Mouse (Mus musculus) megakaryocyte progenitor cell, adult 5-6 weeks (primary cell): ENCODE measurements around the gene Cdh24. TPM values are rescaled to one million over a fixed set of nuclear protein-coding genes. Genes with fewer than 3 reads are reported as not detected.
"Not testable (repeated sequence)": the region's sequence is repeated elsewhere in the genome, so short reads cannot be mapped to it uniquely, and the experiment has no call there.

Experiments
- ATAC-seq: replicated peaks from 2 replicates; pipeline ENCODE4 v1.8.0; 2016; ENCODE audit warnings: mild to moderate bottlenecking, moderate TSS enrichment, inconsistent platforms; ENCODE audit not compliant: poor library complexity
- total RNA-seq, 2 experiments: library from RNA; stranded (forward) in 1 of 2; stranded (reverse) in 1 of 2; fragments of 157-497, 149-512 nt in 1 of 2; fragments of 200-1000 nt in 1 of 2; gene quantifications; 2 replicates each; pipeline versions ENCODE4 v1.2.3 to v1.2.4; 2015 to 2017

Cdh24 gene
- total RNA-seq, 2 experiments from 2014 or later: 0.62 to 0.92 TPM

GRCm38 (mm10) chr14:54644294-54644693 is 3.1 kb upstream of the Cdh24 start:
- ATAC-seq: no peak

DNA sequence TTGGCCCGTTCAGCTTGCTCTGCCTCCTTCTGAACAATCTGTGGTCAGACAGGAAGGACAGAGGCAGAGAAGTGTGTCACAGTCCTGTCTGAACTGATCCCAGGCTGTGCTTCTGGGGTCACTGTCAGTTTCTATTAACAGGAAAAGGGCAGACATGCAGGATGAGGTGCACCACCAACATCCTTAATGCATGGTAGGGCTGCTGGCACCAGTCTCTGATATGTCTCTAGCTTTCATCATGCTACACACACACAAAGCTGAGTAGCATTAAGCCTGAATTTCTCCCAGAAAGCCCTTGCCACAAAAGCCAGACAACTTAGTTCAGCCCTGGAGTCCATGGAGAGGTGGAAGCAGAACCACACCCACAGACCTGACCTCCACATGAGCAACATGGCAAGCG is 1.8 kb upstream of the Cdh24 start:
- ATAC-seq: no peak

DNA sequence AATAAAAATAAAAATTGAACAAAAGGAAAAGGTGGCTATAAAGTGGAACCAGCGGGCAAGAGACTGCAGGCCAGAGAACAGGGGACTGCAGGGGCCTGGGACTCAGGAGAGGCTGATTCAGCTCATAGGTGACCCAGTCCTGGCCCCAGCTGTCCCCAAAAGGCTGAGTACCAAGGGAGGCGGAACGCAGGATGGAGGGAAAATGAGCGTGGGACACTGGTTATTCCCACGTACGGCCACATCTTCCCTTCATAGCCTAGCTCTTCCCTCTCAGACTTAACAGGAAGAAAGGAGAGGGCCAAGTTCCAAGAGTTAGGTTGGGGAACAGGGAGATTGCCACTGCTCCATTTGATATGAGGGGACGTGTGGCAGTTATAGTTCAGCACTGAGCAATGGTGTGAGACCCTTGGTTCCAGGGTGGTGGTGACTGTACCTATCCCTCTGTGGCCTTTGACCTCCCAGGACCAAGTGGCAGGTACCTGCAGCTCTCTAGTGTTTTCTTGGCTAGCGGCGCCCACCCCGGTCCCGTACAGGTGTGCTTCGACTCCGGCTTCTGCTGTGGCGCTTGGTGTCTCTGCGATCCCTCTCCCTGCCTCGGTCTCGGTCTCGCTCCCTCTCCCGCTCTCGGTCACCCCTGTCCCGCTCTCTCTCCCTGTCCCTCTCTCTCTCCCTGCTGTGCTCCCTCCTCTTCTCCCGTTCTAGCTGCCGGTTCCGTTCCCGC is 1.2 kb upstream of the Cdh24 start:
- ATAC-seq: no peak

- ATAC-seq: no peak
Observed at GRCm38 (mm10) chr14:54640946-54641304, 239 bp downstream of the Cdh24 start, which contains the start of gene Gm17606. Gene Gm17606, plus strand, starts transcription at chr14:54640952.

DNA sequence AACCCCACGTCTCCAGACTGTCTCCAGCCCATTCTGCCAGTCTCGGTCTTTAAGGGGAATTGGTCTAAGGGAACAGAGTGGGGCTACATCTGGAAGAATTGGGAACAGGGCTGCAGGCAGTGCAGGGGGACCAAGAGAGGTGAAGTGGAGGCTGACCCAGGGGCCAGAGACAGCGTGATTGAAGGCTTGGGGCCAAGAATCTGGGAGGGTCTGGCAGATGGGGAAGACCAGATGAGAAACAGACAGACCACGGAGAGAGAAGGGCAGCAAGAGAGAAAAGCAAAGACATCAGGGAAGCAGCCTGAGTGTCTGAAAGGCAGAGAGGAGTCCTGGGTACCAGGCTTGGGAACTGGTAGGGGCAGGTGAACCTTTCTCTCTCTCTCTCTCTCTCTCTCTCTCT is 1.0 kb downstream of the Cdh24 start:
- no peak for ATAC-seq

DNA sequence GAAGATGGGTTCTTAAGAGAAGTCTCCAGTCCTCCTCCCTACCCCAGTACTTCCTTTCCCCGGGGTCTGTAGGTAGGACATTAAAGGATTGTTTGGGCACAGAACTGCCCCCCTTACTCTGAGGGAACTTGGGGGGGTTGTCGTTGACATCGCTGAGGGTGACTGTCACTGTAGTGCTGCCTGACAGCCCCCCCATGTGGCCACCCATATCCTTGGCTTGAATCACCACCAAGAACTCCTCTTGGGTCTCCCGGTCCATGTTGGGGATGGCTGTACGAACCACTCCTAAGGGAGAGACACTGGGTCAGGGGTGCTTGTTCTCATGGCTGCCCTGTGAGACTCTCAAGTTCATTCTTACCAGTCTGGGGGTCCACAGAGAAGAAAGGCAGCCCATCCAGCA is 3.0 kb downstream of the Cdh24 start:
- no peak for ATAC-seq

- ATAC-seq: peak; percentile 30; the same call in 1 of the 2 replicates
Observed at GRCm38 (mm10) chr14:54636954-54637353, 4.2 kb downstream of the Cdh24 start.

GRCm38 (mm10) chr14:54634182-54634581 is 7.0 kb downstream of the Cdh24 start:
- ATAC-seq: peak; percentile 59; the same call in 1 of the 2 replicates

GRCm38 (mm10) chr14:54632252-54632651 is 8.9 kb downstream of the Cdh24 start:
- ATAC-seq: no peak

DNA sequence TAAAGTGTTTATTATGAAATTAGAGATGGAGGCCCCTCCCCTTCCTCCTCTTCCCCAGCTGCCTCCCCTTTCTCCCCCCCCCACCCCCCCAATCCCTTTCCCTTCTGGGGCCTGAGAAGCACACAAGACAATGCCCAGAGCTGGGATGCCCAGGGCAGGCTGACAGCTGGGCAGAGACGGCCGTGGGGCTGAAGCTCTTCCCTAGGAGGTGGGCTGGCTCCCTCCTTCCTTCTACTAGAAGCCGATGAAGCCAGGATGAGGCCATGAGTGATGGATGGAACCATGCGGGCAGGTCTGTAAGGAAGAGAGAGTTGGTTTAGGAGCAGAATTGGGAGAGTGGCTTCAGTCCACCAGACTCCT is 9.9 kb downstream of the Cdh24 start:
- ATAC-seq: no peak

DNA sequence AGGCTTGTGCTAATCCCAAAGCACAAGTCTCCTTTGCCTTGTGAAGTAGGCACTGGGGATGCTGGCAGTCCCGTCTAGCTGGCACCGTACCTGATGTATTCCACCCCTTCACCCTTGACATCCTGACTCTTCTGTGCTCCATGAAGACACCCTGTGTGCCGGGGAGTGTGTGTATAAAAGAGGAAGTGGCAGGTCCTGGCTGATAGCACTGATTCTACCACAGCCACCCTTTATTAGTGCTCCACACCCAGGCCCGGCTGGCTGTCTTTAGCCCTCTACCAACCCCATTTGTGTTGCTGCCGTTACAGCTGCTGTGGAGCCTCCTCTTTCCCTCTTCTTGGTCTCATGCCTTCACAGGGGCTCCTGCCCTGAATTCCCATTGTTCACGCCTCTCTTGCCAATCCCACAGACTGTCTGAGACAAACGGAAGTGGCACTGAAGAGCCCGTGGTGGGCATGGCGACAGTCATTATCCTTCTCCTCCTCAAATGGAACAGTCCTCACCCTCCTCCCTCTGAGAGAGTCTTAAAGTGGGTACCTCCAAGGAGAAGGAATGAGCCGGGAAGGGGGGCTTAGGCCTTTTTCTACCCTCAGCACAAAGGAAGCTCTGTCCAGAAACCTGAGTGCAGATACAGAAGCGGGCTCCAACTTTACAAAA is 10.5 kb downstream of the Cdh24 start:
- ATAC-seq: peak; percentile 81

GRCm38 (mm10) chr14:54629797-54630196 is 11.4 kb downstream of the Cdh24 start:
- no peak for ATAC-seq

GRCm38 (mm10) chr14:54628103-54628502 is 13.1 kb downstream of the Cdh24 start:
- no peak for ATAC-seq

GRCm38 (mm10) chr14:54624976-54625375 is 16.2 kb downstream of the Cdh24 start:
- no peak for ATAC-seq

- ATAC-seq: peak; percentile 73
Observed at GRCm38 (mm10) chr14:54623334-54623733, 17.8 kb downstream of the Cdh24 start.

DNA sequence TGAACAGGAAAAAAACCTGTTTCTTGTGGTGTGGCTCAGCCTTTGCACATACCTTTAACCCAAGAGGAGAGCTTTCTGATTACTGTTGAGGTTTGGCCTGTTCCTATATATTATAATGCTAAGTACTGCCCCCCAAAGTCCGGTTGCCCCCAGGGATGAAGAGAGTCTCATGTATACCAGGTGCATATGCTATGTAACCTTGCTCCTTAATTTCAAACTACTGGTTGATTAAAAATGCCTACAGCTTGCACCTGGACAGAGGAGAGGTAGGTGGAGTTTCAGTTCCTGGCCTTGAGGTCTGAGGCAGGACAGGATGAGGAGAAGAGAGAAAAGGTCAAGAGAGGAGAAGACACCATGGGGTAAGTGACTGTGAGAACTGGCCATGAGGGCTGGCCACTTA is 20.0 kb downstream of the Cdh24 start, which contains the start of gene Psmb11:
Gene Psmb11 (plus strand): TSS at position 301 of the 400 bp plus-strand sequence.
- no peak for ATAC-seq

DNA sequence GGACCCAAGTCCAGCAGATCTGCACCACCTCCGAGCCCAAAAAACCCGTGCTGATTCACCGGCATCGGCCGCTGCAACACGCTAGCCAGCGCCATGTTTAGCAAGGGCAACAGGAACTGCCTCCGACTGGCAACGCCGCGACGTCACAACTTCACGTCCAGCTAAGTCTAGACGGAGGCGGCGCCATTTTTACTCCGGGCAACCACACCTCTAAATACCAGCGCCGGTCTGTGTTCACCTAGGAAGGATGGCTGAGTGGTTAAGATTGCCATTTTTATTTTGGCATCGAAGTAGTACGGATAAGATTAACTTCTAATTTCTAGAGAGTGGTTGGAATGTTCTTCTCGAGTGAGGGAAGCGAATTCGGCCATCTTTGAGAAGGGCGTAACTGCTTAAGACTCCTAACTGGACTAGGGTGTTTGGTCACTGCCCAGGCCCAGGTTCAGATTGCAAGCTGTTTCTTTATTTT is 23.2 kb downstream of the Cdh24 start, which contains the start of gene Psmb5:
Gene Psmb5 (minus strand): TSS at position 126 of the 469 bp plus-strand sequence.
- ATAC-seq: peak; percentile 97

DNA sequence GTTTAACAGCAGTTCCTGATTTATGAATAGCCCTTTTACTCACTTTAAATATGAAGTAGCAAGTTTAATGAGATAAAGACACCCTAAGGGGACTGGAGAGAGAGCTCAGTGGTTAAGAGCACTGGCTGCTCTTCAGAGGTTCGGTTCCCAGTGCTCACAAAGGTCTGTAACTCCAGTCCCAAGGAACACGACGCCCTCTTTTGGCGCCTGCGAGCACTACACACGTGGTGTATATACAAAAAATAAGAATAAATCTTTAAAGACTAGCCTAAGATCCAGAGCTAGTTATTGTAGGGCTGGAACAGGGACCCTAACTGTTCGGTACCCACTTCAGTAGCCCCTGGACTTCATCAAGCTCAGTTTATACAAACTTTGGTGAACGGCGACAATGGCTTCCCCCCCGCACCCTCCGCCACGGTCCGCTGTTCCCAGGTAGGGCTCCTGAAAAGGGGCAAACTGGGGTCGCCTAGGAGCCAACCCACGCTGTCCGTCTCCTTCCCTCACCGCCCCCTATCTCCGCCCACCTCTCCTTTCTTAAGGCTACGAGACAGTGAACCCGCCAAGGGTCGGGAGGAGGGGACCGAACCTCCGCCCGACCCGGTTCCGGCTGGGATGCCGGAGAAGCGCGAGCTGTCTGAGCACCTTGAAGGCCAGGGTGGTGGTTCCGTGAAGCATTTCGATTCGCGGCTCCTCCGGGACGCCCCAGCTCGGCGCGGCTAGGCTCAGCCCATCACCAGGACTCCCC is 23.8 kb downstream of the Cdh24 start:
- peak; percentile 38 for ATAC-seq

DNA sequence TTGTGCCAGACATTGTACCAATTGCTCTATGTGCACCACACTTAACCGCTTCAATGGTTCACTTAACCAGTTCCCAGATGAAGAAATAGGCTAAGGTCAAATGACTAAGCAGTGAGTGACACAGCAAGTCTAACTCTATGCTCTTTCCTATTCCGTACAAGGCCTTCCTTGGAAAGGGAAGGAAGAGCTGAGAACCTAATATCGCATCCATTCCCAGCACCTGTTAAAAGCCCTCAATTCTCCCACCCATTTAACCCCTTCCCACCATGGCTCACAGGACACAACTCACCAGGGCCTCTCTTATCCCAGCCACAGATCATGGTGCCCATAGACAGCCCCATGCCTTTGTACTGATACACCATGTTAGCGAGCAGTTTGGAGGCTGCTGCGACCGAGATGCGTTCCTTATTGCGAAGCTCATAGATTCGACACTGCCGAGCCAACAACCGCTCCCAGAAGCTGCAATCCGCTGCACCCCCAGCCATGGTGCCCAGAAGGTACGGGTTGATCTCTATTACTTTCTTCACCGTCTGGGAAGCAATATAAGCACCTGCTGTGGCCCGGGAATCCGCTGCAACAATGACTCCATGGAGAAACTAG is 24.8 kb downstream of the Cdh24 start:
- 0 out of 2 replicates have a peak, but pooled peaks have one; percentile 13 for ATAC-seq

DNA sequence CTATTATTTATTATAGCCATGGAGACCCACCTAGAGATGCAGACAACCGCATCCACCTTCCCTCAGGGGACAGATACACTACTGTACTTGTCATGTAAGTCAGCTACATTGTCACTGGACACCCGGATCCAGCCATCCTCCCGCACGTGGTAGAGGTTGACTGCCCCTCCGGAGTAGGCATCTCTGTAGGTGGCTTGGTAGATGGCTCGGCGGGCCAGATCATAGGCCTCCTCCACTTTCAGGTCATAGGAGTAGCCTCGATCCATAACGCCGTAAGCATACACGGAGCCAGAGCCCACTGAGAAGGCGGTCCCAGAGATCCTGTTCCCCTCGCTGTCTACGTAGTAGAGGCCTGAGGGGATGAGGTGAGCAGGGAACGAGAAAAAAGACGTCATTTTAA is 27.0 kb downstream of the Cdh24 start:
- ATAC-seq: not testable (repeated sequence)

DNA sequence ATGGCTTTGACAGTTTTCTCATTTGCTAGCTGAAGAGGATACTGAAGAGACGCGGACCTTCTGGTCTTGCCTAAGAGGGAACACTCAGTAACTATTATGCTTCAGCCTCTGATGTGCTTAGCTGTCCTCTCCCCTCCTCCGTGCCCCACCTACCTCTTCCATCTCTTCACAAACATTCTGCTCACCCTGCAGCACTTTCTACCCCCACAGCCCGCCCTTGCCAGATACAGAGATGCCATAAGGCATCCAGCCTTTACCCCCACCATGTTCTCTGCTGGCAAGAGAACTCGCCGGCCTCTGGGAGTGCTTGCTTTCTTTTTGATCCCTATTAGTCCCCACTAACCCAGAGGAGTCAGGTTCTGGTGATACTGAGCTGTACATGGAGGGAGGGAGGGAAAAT is 30.5 kb downstream of the Cdh24 start:
- ATAC-seq: no peak
